ENCODE assay signal across 8 mouse cellular contexts in the genomic region with DNA sequence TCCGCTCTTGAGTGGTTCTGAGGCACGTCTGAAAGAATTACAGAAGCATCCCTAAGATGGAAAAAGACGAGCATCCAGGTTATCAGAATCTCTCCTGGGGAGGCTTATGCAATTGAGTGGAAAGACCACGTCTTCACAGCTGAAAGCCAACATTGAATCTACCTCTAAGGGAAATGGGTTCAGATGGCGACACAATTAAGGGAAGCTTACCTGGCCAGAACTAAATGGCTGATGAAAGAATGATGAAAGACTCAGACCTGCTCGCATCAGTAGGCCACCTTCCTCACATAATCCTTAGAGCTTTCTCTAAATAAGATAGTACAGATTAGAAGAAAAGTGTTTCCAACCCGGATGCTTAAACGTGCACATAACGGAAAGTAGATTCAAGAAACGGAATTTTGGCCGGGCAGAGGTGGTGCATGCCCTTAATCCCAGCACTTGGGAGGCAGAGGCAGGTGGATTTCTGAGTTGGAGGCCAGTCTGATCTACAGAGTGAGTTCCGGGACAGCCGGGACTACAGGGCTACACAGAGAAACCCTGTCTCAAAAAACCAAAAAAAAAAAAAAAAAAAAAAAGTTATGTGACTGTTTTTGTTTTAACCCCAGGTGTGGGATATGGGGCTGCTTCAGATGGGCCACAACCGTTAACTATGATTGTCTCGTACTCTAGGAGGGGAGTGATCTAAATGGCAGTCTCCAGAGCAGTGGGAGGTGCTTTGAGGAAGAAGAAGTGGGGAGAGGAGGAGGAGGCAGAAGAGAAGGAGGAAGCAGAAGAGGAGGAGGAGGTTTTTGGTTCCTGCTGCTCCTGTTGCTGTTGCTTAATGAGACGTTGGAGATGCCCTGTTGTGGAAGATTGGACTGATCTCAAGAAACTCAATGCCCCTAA. TPM values are rescaled to one million over a fixed set of nuclear protein-coding genes. Genes with fewer than 3 reads are reported as not detected.
DNase-seq lines count a peak whose midpoint lies in the region; ATAC-seq and TF ChIP-seq lines count a peak whose summit lies in the region.

No protein-coding gene starts in this region.

- no peak for DNase-seq in kidney, postnatal 10 days
- DNase-seq in T-cell, adult 2 months (ENCODE audit: low spot score), result peak; percentile 18
- no peak for DNase-seq in heart, postnatal 0 days (ENCODE audit: low spot score)
- DNase-seq in liver, postnatal 0 days, result no peak
- peak; percentile 72 for DNase-seq in thymus, postnatal 0 days (ENCODE audit: low spot score)
- DNase-seq in layer of hippocampus, postnatal 14 days (ENCODE audit: low spot score in 2 of 2), result no peak
- no peak for DNase-seq in urinary bladder, postnatal 4 days (ENCODE audit: low spot score in 2 of 2)

- peaks cover 13% of the 10 kb centered on the region for H3K4me1 ChIP-seq in kidney, embryonic 16.5 days (ENCODE audit: insufficient read depth, low read length)
- H3K4me1 ChIP-seq in heart, postnatal 0 days (ENCODE audit: control insufficient read depth, insufficient read depth), result peaks cover 8% of the 10 kb centered on the region; the same call in 1 of the 2 replicates
- peaks cover 37% of the 10 kb centered on the region for H3K4me1 ChIP-seq in liver, postnatal 0 days (ENCODE audit: insufficient read depth)

- no peak for TF ChIP-seq CTCF in heart, postnatal 0 days (IDR thresholded peaks at IDR 0.05; ENCODE audit: low read depth)
- no peak for TF ChIP-seq CTCF in liver, postnatal 0 days (IDR thresholded peaks at IDR 0.05; ENCODE audit: low read depth)

- WGBS in kidney, embryonic 16.5 days, result 21% methylated on average over 16 of the region's 16 CpGs
- WGBS in heart, postnatal 0 days, result 21% methylated on average over 16 of the region's 16 CpGs
- 8% methylated on average over 16 of the region's 16 CpGs for WGBS in liver, postnatal 0 days (ENCODE audit: insufficient replicate concordance)

- H3K27me3 ChIP-seq in kidney, embryonic 16.5 days (ENCODE audit: insufficient read depth, low read length), result no peaks in the 10 kb centered on the region
- no peaks in the 10 kb centered on the region for H3K27me3 ChIP-seq in heart, postnatal 0 days (ENCODE audit: control insufficient read depth, insufficient read depth, low read length)
- no peaks in the 10 kb centered on the region for H3K27me3 ChIP-seq in liver, postnatal 0 days (ENCODE audit: insufficient read depth, low read length)

- H3K4me3 ChIP-seq in kidney, embryonic 16.5 days (ENCODE audit: low read length), result peak overlapping the region; percentile 85
- peak overlapping the region; percentile 87 for H3K4me3 ChIP-seq in heart, postnatal 0 days (ENCODE audit: low read depth, low read length)
- H3K4me3 ChIP-seq in liver, postnatal 0 days (ENCODE audit: low read depth, low read length), result peak overlapping the region; percentile 91

- peak overlapping the region; percentile 94 for H3K9ac ChIP-seq in kidney, embryonic 16.5 days (replicated peaks; ENCODE audit: low read length)
- H3K9ac ChIP-seq in heart, postnatal 0 days (replicated peaks; ENCODE audit: low read depth, low read length), result peak overlapping the region; percentile 99
- peak overlapping the region; percentile 99 for H3K9ac ChIP-seq in liver, postnatal 0 days (replicated peaks)

- H3K36me3 ChIP-seq in kidney, embryonic 16.5 days (ENCODE audit: insufficient read depth, low read length), result peaks cover 4% of the 10 kb centered on the region; the same call in 1 of the 2 replicates
- H3K36me3 ChIP-seq in heart, postnatal 0 days (replicated peaks; ENCODE audit: control insufficient read depth, insufficient read depth, low read length), result no peaks in the 10 kb centered on the region
- no peaks in the 10 kb centered on the region for H3K36me3 ChIP-seq in liver, postnatal 0 days (replicated peaks; ENCODE audit: insufficient read depth, low read length)

- H3K4me2 ChIP-seq in kidney, embryonic 16.5 days (replicated peaks; ENCODE audit: low read depth, low read length), result peak overlapping the region; percentile 59
- peak overlapping the region; percentile 86 for H3K4me2 ChIP-seq in heart, postnatal 0 days (ENCODE audit: low read depth, low read length)
- peak overlapping the region; percentile 84 for H3K4me2 ChIP-seq in liver, postnatal 0 days (ENCODE audit: low read depth, low read length)

- no peaks in the 10 kb centered on the region for H3K9me3 ChIP-seq in kidney, embryonic 16.5 days (ENCODE audit: low read length)
- H3K9me3 ChIP-seq in heart, postnatal 0 days (replicated peaks; ENCODE audit: control insufficient read depth, low read length), result no peaks in the 10 kb centered on the region
- no peaks in the 10 kb centered on the region for H3K9me3 ChIP-seq in liver, postnatal 0 days (ENCODE audit: low read length)

- peak overlapping the region; percentile 98 for H3K27ac ChIP-seq in kidney, embryonic 16.5 days (ENCODE audit: low read length)
- H3K27ac ChIP-seq in heart, postnatal 0 days (ENCODE audit: low read depth), result peak overlapping the region; percentile 99
- peak overlapping the region; percentile 100 for H3K27ac ChIP-seq in liver, postnatal 0 days (ENCODE audit: low read depth)

- 0 out of 2 replicates have a peak, but pooled peaks have one; percentile 0 for ATAC-seq in kidney, embryonic 16.5 days (ENCODE audit: low FRiP score, low TSS enrichment)
- no peak for ATAC-seq in heart, postnatal 0 days (ENCODE audit: insufficient read depth, low read depth)
- no peak for ATAC-seq in liver, postnatal 0 days

- TF ChIP-seq EP300 in heart, postnatal 0 days (IDR thresholded peaks at IDR 0.05; ENCODE audit: low read depth), result no peak
- no peak for TF ChIP-seq EP300 in liver, postnatal 0 days (IDR thresholded peaks at IDR 0.05; ENCODE audit: low read depth)

RNA-seq across cellular contexts. Expression of a gene that starts 0.8 kb away (rescaled TPM):
- polyA plus RNA-seq in kidney, embryonic 16.5 days (2015; fragmentation: Nextera tagmentation; extraction: Ambion mirVana), result 37.4 and 37.7 TPM in 2 replicates
- total RNA-seq in heart, postnatal 0 days (2014; rRNA removed; ENCODE audit: low replicate concordance), result 64.2 and 69.1 TPM in 2 replicates
- polyA plus RNA-seq in heart, postnatal 0 days (2015; fragmentation: Nextera tagmentation; extraction: Ambion mirVana), result 23.2 and 26.8 TPM in 2 replicates
- polyA plus RNA-seq in liver, postnatal 0 days (2015; fragmentation: Nextera tagmentation; extraction: Ambion mirVana), result 14.8 and 17.3 TPM in 2 replicates
- polyA plus RNA-seq in thymus, postnatal 0 days (2015; fragmentation: Nextera tagmentation; extraction: Ambion mirVana), result 19.6 and 20.7 TPM in 2 replicates
- total RNA-seq in layer of hippocampus, postnatal 14 days (2021), result 100 to 1,000 TPM; 203 to 213 TPM

RNA-seq across cellular contexts. Expression of a gene that starts 33.5 kb away (rescaled TPM):
- 21.3 and 22.6 TPM in 2 replicates for polyA plus RNA-seq in kidney, embryonic 16.5 days (2015; fragmentation: Nextera tagmentation; extraction: Ambion mirVana)
- 20.8 and 41.0 TPM in 2 replicates for total RNA-seq in heart, postnatal 0 days (2014; rRNA removed; ENCODE audit: low replicate concordance)
- polyA plus RNA-seq in heart, postnatal 0 days (2015; fragmentation: Nextera tagmentation; extraction: Ambion mirVana), result 22.1 and 22.8 TPM in 2 replicates
- polyA plus RNA-seq in liver, postnatal 0 days (2015; fragmentation: Nextera tagmentation; extraction: Ambion mirVana), result 112 and 113 TPM in 2 replicates
- polyA plus RNA-seq in thymus, postnatal 0 days (2015; fragmentation: Nextera tagmentation; extraction: Ambion mirVana), result 2.8 and 3.0 TPM in 2 replicates
- total RNA-seq in layer of hippocampus, postnatal 14 days (2021), result 10 to 100 TPM; 12.3 to 16.0 TPM

Comparison
In these comparisons a context has a peak if more than half of its experiments do, and no peak if none do; other contexts are left out.
1. DNase-seq: peak in T-cell, adult 2 months (single experiment) and thymus, postnatal 0 days (single experiment); none in kidney, postnatal 10 days (single experiment), heart, postnatal 0 days (single experiment), liver, postnatal 0 days (single experiment), layer of hippocampus, postnatal 14 days (0 of 2) and urinary bladder, postnatal 4 days (0 of 2).
2. Peak in every context shown above with its lines, with median percentiles within 50 percentile points of each other: H3K27ac ChIP-seq, H3K4me2 ChIP-seq, H3K4me3 ChIP-seq and H3K9ac ChIP-seq.